Mouse (Mus musculus) T-helper 1 cell (primary cell): ENCODE measurements around the gene Dgcr6.

Source experiments
- in situ Hi-C: fragments of 300-600 bp; cut with MboI, MseI; formaldehyde crosslinking; loops from one replicate; pipeline ENCODE4 v1.15.1; 2025; ENCODE audit warnings: high pct_unique_total_duplicates

The Dgcr6 gene

DNA sequence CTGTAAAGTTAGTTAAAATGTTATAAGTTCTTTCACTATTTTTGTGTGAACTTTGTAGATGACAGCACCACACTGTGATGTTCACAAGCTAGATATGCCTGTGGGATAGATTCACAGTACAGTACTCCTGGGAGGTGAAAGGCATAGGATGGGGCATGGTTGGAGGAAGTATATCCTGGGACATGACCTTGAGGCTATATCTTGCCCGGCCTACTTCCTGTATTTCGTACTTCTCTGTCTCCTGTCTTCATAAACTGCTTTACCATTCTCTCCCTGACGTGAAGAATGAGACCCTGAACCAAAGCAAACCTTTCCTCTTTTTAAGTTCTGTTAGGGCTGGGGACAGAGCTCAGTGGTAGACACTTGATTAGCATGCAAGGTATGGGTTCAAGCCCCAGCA, 65.6 kb downstream of the Dgcr6 start:
- in situ Hi-C loops, result loop anchor here (5.0 kb wide), 1 partner anchor 94 kb away; no protein-coding TSS in a partner anchor

DNA sequence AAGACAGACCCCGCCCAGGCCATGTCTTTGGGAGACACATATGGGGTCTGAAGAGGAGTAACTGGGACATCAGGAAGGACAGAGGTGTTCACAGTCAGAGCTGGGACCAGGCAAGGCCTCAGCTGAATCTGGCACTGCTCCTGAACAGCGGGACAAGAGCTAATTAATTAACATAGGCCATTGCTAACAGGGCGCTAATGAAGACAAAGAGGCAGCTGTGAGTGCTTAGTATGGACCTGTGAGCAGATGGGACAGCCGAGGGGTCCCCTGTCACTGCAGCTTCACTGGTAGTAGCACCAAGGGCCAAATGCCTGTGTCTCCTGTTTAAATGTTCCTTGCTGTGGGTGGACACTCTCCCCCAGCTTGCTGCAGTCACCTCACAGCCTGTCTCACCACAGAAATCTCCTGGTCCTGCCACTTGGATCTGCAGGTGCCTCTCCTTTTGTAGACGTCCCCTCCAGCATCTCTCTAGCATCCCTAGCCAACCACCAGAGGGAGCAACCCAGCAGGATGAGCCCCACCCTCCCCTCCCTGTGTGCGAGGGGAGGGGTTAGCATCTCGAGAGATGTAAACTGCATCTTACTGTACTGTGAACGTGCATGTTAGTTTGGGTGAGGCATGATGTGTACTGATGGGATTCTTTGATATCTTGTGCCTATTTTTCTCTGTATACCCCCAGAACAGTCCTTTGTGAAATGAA, 66.5 kb downstream of the Dgcr6 start:
- in situ Hi-C loops, result loop anchor here (5.0 kb wide), 1 partner anchor 93 kb away; no protein-coding TSS in a partner anchor
